Mouse (Mus musculus): ENCODE measurements around the gene Asns. TPM values are rescaled to one million over a fixed set of nuclear protein-coding genes. Genes with fewer than 3 reads are reported as not detected.

Asns gene
- polyA plus RNA-seq (2014; fragmentation: Nextera tagmentation; extraction: Ambion mirVana), result 57.2 and 63.3 TPM in 2 replicates

DNA sequence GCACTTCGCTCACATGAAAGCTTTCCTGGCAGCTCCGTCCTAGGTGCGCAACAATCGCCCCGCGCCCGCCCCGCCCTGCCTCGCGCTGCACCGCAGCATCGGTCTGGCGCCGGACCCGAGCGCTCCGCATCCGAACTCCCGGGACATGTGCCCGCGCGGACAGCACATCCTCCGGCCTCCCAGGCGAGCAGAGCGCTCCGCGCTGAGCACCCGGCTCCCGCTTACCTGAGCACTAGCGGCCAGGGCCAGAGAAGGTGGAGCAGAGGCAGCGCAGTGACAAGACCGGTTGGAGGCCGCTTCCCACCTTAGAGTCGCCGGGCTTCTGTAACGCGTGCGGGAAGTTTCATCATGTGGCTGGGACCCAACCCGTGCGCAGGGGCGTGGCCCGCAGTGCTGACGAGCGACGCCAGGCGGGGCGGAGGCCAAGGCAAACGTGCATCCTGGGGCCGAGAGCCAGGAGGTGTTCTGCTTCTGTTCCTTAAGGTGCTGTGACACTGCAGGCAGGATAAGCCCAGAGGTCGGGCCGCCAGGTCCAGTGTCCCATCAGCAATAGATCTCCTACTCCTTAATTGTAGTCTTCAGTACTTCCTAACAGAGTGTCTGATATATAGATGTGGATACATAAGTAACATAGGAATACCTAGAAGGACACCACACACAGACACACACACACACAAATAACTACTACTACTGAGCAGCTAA is at the start of gene Asns:
TSS of gene Asns (minus strand) at position 371 of the 702 bp plus-strand sequence.
- H3K9me3 ChIP-seq (ENCODE audit: control insufficient read depth, low read length), result no peaks in the 10 kb centered on the region
- DNase-seq (ENCODE audit: low spot score) (peak; percentile 86), ATAC-seq (ENCODE audit: low FRiP score) (peak; percentile 97)
- H3K4me2 ChIP-seq (replicated peaks; ENCODE audit: low read depth, low read length), result peak within 1 kb of the TSS; percentile 95
- H3K36me3 ChIP-seq (ENCODE audit: control insufficient read depth, insufficient read depth, low read length), result no peaks in the 10 kb centered on the region
- no peaks in the 10 kb centered on the region for H3K4me1 ChIP-seq (replicated peaks; ENCODE audit: control insufficient read depth, insufficient read depth, low read length)
- H3K27ac ChIP-seq (ENCODE audit: low read depth, low read length), result no peak within 1 kb of the TSS
- H3K4me3 ChIP-seq (ENCODE audit: low read depth, low read length), result peak within 1 kb of the TSS; percentile 78
- peak within 1 kb of the TSS; percentile 68 for H3K9ac ChIP-seq (ENCODE audit: low read depth, low read length)
- no peaks in the 10 kb centered on the region for H3K27me3 ChIP-seq (ENCODE audit: control insufficient read depth, insufficient read depth, low read length)
- WGBS, result under 1% methylated on average over 51 of the region's 51 CpGs

GRCm38 (mm10) chr6:7741721-7742120 is 48.7 kb upstream of the Asns start:
- WGBS, result 92% methylated on average over 3 of the region's 3 CpGs
- Histone ChIP-seq H3K9ac (ENCODE audit: low read depth, low read length) (no peak overlapping the region), H3K4me1 (replicated peaks; ENCODE audit: control insufficient read depth, insufficient read depth, low read length) (no peaks in the 10 kb centered on the region), H3K27me3 (ENCODE audit: control insufficient read depth, insufficient read depth, low read length) (no peaks in the 10 kb centered on the region), H3K4me2 (replicated peaks; ENCODE audit: low read depth, low read length) (no peak overlapping the region), H3K4me3 (ENCODE audit: low read depth, low read length) (no peak overlapping the region), H3K27ac (ENCODE audit: low read depth, low read length) (no peak overlapping the region), H3K36me3 (ENCODE audit: control insufficient read depth, insufficient read depth, low read length) (no peaks in the 10 kb centered on the region), H3K9me3 (ENCODE audit: control insufficient read depth, low read length) (no peaks in the 10 kb centered on the region)
- no peak for DNase-seq (ENCODE audit: low spot score)
- ATAC-seq (ENCODE audit: low FRiP score), result no peak

GRCm38 (mm10) chr6:7737842-7738241 is 44.8 kb upstream of the Asns start:
- no peak overlapping the region for H3K27ac ChIP-seq (ENCODE audit: low read depth, low read length)
- no peak overlapping the region for H3K4me2 ChIP-seq (replicated peaks; ENCODE audit: low read depth, low read length)
- no peaks in the 10 kb centered on the region for H3K4me1 ChIP-seq (replicated peaks; ENCODE audit: control insufficient read depth, insufficient read depth, low read length)
- no peak overlapping the region for H3K4me3 ChIP-seq (ENCODE audit: low read depth, low read length)
- H3K27me3 ChIP-seq (ENCODE audit: control insufficient read depth, insufficient read depth, low read length), result no peaks in the 10 kb centered on the region
- no peaks in the 10 kb centered on the region for H3K9me3 ChIP-seq (ENCODE audit: control insufficient read depth, low read length)
- 93% methylated on average over 2 of the region's 2 CpGs for WGBS
- no peak overlapping the region for H3K9ac ChIP-seq (ENCODE audit: low read depth, low read length)
- no peaks in the 10 kb centered on the region for H3K36me3 ChIP-seq (ENCODE audit: control insufficient read depth, insufficient read depth, low read length)
- ATAC-seq (ENCODE audit: low FRiP score) (no peak), DNase-seq (ENCODE audit: low spot score) (no peak)

- H3K9me3 ChIP-seq (ENCODE audit: control insufficient read depth, low read length), result no peaks in the 10 kb centered on the region; the same call in 1 of the 2 replicates
- H3K36me3 ChIP-seq (ENCODE audit: control insufficient read depth, insufficient read depth, low read length), result no peaks in the 10 kb centered on the region
- 49% methylated on average over 12 of the region's 12 CpGs for WGBS
- no peak overlapping the region for H3K4me3 ChIP-seq (ENCODE audit: low read depth, low read length)
- 0 out of 2 replicates have a peak, but pooled peaks have one; percentile 63 for ATAC-seq (ENCODE audit: low FRiP score)
- H3K9ac ChIP-seq (ENCODE audit: low read depth, low read length), result no peak overlapping the region
- H3K27ac ChIP-seq (ENCODE audit: low read depth, low read length), result no peak overlapping the region
- H3K4me1 ChIP-seq (replicated peaks; ENCODE audit: control insufficient read depth, insufficient read depth, low read length), result no peaks in the 10 kb centered on the region
- peak; percentile 91 for DNase-seq (ENCODE audit: low spot score)
- H3K27me3 ChIP-seq (ENCODE audit: control insufficient read depth, insufficient read depth, low read length), result no peaks in the 10 kb centered on the region
- H3K4me2 ChIP-seq (replicated peaks; ENCODE audit: low read depth, low read length), result no peak overlapping the region
Measured at GRCm38 (mm10) chr6:7732754-7733708, 40.0 kb upstream of the Asns start.

DNA sequence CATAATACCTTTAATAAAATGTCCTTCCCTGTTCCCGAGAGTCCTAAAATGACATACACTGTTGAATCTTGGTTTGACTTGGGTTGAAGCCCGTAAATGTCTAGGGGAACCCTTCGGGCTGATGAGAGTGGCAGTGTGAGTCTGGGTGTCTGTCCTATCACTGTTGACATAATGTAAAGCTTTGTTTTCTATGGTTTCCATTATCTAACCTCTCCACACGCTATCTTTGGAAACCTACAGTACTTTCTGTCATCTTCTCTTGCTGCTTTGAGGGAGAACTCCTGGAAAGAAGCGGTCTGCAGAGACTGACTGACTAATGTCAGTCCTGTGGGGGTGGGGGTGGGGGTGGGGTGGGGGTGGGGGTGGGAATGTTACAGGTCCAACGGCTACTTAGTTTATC is 39.0 kb upstream of the Asns start:
- DNase-seq (ENCODE audit: low spot score) (no peak), ATAC-seq (ENCODE audit: low FRiP score) (no peak)
- 89% methylated on average over 6 of the region's 6 CpGs for WGBS
- no peak overlapping the region for H3K9ac ChIP-seq (ENCODE audit: low read depth, low read length)
- no peaks in the 10 kb centered on the region for H3K4me1 ChIP-seq (replicated peaks; ENCODE audit: control insufficient read depth, insufficient read depth, low read length)
- H3K4me3 ChIP-seq (ENCODE audit: low read depth, low read length), result no peak overlapping the region
- no peaks in the 10 kb centered on the region; the same call in 1 of the 2 replicates for H3K9me3 ChIP-seq (ENCODE audit: control insufficient read depth, low read length)
- no peak overlapping the region for H3K27ac ChIP-seq (ENCODE audit: low read depth, low read length)
- no peaks in the 10 kb centered on the region for H3K36me3 ChIP-seq (ENCODE audit: control insufficient read depth, insufficient read depth, low read length)
- no peak overlapping the region for H3K4me2 ChIP-seq (replicated peaks; ENCODE audit: low read depth, low read length)
- H3K27me3 ChIP-seq (ENCODE audit: control insufficient read depth, insufficient read depth, low read length), result no peaks in the 10 kb centered on the region

DNA sequence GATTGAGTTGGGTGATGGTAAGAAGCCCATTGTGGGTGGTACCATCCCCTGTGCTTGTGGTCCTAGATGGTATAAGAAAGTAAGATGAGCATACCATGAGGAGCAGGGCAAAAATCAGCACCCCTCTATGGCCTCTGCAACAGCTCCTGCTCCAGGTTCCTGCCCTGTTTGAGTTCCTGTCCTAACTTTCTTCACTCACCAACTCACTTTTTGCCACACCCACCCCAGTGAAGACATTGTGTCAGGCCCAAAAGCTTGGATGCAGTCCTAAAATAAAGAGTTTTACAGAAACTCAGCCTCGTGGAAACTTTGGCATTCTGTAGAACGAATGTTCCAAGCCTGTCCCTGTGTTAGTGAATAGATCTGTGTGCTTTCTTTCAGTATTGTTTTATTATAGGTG is 36.1 kb upstream of the Asns start:
- no peak for DNase-seq (ENCODE audit: low spot score)
- 85% methylated on average over 2 of the region's 2 CpGs for WGBS
- Histone ChIP-seq H3K27me3 (ENCODE audit: control insufficient read depth, insufficient read depth, low read length) (no peaks in the 10 kb centered on the region), H3K4me1 (replicated peaks; ENCODE audit: control insufficient read depth, insufficient read depth, low read length) (no peaks in the 10 kb centered on the region), H3K9ac (ENCODE audit: low read depth, low read length) (no peak overlapping the region), H3K27ac (ENCODE audit: low read depth, low read length) (no peak overlapping the region), H3K9me3 (ENCODE audit: control insufficient read depth, low read length) (no peaks in the 10 kb centered on the region; the same call in 1 of the 2 replicates), H3K36me3 (ENCODE audit: control insufficient read depth, insufficient read depth, low read length) (no peaks in the 10 kb centered on the region), H3K4me3 (ENCODE audit: low read depth, low read length) (no peak overlapping the region), H3K4me2 (replicated peaks; ENCODE audit: low read depth, low read length) (no peak overlapping the region)
- no peak for ATAC-seq (ENCODE audit: low FRiP score)

DNA sequence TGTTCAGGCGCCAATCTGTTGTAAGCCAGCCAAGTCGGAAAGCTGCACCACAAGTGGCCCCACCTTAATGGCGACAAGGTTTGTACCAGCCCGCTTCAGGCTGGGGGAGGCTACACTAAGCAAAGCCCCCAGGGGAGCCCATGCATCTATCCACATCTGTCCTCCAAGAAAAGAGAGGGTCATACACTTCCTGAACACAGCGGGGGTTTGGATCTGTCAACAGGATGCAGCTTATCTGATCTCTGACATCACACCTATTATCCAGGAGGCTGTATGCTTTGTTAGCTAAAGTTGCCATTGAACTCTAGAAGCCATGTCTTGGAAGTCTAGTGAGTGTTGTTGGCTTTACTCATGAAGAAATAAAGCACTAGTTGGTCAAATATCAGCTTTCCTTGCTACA is 35.2 kb upstream of the Asns start:
- no peaks in the 10 kb centered on the region for H3K4me1 ChIP-seq (replicated peaks; ENCODE audit: control insufficient read depth, insufficient read depth, low read length)
- no peak overlapping the region for H3K4me3 ChIP-seq (ENCODE audit: low read depth, low read length)
- no peaks in the 10 kb centered on the region for H3K27me3 ChIP-seq (ENCODE audit: control insufficient read depth, insufficient read depth, low read length)
- no peak for ATAC-seq (ENCODE audit: low FRiP score)
- H3K4me2 ChIP-seq (replicated peaks; ENCODE audit: low read depth, low read length), result no peak overlapping the region
- H3K9ac ChIP-seq (ENCODE audit: low read depth, low read length), result no peak overlapping the region
- H3K36me3 ChIP-seq (ENCODE audit: control insufficient read depth, insufficient read depth, low read length), result no peaks in the 10 kb centered on the region
- no peak for DNase-seq (ENCODE audit: low spot score)
- no peak overlapping the region for H3K27ac ChIP-seq (ENCODE audit: low read depth, low read length)
- no peaks in the 10 kb centered on the region; the same call in 1 of the 2 replicates for H3K9me3 ChIP-seq (ENCODE audit: control insufficient read depth, low read length)
- 95% methylated on average over 5 of the region's 5 CpGs for WGBS

DNA sequence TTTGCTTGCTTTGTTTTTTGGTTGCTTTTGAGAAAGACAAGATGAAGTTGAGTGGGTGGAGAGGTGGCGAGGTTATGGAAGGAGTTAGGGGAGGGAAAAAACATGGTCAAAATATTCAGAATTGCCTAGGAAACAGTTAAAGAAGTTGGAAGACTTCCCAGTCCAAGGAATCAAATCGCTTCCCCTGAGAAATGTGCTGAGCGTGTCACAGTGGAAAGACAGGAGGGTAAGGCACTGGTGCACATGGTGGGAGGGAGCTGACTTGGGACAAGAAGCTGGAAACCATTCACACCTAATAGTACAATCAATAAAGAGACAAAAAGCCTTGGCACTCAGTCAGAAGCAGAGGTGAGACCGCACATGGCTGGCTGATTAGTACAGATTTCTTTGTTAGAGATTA is 23.2 kb upstream of the Asns start:
- no peak for DNase-seq (ENCODE audit: low spot score)
- 78% methylated on average over 4 of the region's 4 CpGs for WGBS
- no peaks in the 10 kb centered on the region for H3K9me3 ChIP-seq (ENCODE audit: control insufficient read depth, low read length)

More for the DNA sequence above, 23.2 kb upstream of the Asns start:
- Histone ChIP-seq H3K4me1 (replicated peaks; ENCODE audit: control insufficient read depth, insufficient read depth, low read length) (no peaks in the 10 kb centered on the region), H3K4me3 (ENCODE audit: low read depth, low read length) (no peak overlapping the region), H3K4me2 (replicated peaks; ENCODE audit: low read depth, low read length) (no peak overlapping the region), H3K9ac (ENCODE audit: low read depth, low read length) (no peak overlapping the region), H3K27ac (ENCODE audit: low read depth, low read length) (no peak overlapping the region), H3K27me3 (ENCODE audit: control insufficient read depth, insufficient read depth, low read length) (no peaks in the 10 kb centered on the region), H3K36me3 (ENCODE audit: control insufficient read depth, insufficient read depth, low read length) (no peaks in the 10 kb centered on the region)
- ATAC-seq (ENCODE audit: low FRiP score), result no peak

All from hindbrain, embryonic 11.5 days (tissue).